Mouse (Mus musculus): ENCODE measurements around the gene Snx29. TPM values are rescaled to one million over a fixed set of nuclear protein-coding genes. Genes with fewer than 3 reads are reported as not detected.

Gene Snx29
- polyA plus RNA-seq, 1 experiment from 2014 or later: 21.7 TPM

DNA sequence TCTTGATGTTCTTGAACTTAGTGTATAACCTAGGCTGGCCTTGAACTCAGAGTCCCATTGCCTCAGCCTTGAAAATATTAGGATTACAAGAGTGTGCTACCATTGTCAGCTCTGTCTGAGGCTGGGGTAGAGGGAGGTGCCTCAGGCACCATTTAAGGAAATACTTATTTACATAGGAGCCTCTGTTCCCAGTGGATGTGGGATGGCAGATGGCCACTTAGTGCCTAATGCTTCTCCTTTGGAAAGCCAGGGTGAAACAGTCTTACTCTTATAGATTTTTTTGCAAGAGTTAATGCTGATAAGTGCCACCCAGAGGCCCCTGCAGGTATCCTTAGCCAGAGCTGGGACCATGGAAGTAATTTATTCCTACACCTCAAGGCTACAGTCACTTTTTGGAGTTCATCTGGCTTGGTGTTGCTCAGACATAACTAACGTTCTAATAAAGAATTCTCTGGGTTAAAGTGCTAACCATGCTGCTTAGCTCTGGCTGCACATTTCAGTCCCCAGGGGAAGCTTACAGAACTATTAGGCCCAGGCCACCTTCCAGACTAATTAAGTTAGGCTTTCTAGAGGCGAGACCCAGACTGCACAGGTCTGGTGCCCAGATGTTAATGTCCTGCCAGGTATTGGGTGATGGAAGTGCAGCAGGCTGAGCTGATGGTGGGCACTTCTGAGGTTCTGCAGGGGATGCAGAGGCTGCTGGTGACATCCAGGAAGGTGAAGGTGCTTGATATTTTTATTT, 135.1 kb downstream of the Snx29 start:
- Histone ChIP-seq H3K4me1 (replicated peaks) (peaks cover 5% of the 10 kb centered on the region; the same call in 1 of the 2 replicates), H3K9ac (replicated peaks) (no peak overlapping the region), H3K27me3 (no peaks in the 10 kb centered on the region), H3K9me3 (peaks cover 4% of the 10 kb centered on the region; the same call in 1 of the 2 replicates), H3K4me3 (replicated peaks) (no peak overlapping the region), H3K4me2 (replicated peaks) (no peak overlapping the region), H3K36me3 (peaks cover 33% of the 10 kb centered on the region), H3K27ac (no peak overlapping the region)
- WGBS: 63% methylated on average over 2 of the region's 2 CpGs
- no peak for ATAC-seq

DNA sequence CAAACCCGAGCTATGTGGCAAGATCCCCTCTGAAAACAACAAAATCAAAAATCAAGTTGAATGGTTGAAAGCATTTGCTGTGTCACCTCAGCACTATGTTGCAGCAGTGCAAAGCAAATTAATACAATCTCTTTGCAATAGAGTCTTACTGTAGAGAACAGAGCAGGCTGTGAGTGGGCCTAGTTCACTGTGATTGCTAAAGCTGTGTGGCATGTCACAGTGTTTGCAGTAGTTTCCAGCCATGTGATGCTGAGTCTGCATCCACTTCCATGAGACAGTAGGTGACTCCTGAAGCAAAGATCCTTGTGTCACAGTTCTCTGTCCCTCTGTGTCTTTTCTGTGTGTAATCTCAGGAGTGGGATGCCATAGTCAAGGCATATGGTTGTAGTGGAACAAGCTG, 137.5 kb downstream of the Snx29 start:
- H3K9ac ChIP-seq (replicated peaks): no peak overlapping the region
- no peaks in the 10 kb centered on the region for H3K27me3 ChIP-seq
- no peak overlapping the region for H3K27ac ChIP-seq
- peaks cover 8% of the 10 kb centered on the region for H3K36me3 ChIP-seq
- H3K4me2 ChIP-seq (replicated peaks): no peak overlapping the region
- 94% methylated on average over 1 of the region's 1 CpGs for WGBS
- H3K4me3 ChIP-seq (replicated peaks): no peak overlapping the region
- no peaks in the 10 kb centered on the region for H3K9me3 ChIP-seq
- peaks cover 5% of the 10 kb centered on the region; the same call in 1 of the 2 replicates for H3K4me1 ChIP-seq (replicated peaks)
- ATAC-seq: no peak

DNA sequence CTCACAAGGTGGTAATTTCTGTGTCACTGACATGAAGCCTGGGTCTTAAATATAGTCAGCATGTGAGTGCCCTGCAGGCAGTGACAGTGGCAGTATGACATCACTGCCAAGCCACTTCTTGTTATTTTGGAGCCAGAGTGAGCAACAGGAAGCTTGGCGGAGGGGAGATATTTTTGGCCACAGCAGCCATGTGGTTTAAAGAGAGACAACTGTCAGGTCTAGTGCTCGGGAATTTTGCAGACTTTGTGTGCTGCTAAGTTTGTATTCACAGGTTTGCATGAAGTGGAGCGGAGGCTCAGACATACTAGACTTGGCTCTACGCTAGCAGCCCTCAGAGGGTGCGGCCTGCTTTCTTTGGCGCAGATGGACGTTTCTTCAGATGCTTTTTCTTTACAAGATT, 138.9 kb downstream of the Snx29 start:
- peaks cover 8% of the 10 kb centered on the region; the same call in 1 of the 2 replicates for H3K36me3 ChIP-seq

DNA sequence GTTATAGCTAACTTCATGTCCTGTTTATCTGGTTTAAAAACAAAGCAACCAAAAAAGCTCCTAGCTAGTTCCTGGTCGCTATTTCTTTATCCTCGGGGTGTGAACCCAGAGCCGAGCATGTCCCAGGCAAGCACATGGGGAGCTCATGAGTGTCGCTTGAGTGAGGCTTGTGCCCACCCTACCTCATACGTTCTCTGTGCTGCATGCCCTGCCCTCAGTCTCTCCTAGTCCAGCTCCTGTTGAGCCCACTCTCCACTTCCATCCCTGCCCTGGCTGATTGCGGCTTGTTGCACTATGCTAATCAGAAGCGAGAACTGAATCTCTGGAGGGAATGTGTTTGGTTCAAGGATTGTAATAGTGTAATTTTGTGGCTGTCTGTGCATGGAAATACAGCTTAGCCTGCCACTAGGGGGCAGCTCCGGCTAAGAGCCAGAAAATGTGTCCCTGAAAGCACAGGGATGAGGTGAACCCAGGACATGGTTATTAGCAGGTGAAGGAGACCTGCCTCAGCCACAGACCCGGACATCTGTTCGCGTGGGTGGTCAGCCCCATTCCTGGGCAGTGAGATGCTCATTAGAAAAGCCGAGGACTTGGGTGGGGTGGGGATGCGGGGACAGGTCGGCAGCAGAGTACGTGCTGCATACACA, 145.9 kb downstream of the Snx29 start:
- whole genome bisulfite sequencing: 63% methylated on average over 15 of the region's 15 CpGs
- peak; percentile 79 for ATAC-seq
- H3K4me1 ChIP-seq (replicated peaks): no peaks in the 10 kb centered on the region
- no peak overlapping the region for H3K27ac ChIP-seq
- H3K4me3 ChIP-seq (replicated peaks): no peak overlapping the region
- no peak overlapping the region for H3K9ac ChIP-seq (replicated peaks)
- H3K36me3 ChIP-seq: peaks cover 4% of the 10 kb centered on the region; the same call in 1 of the 2 replicates
- no peaks in the 10 kb centered on the region for H3K27me3 ChIP-seq
- no peak overlapping the region for H3K4me2 ChIP-seq (replicated peaks)
- no peaks in the 10 kb centered on the region for H3K9me3 ChIP-seq

More for the DNA sequence above, 138.9 kb downstream of the Snx29 start:
- Histone ChIP-seq H3K9me3 (no peaks in the 10 kb centered on the region), H3K27me3 (no peaks in the 10 kb centered on the region), H3K4me2 (replicated peaks) (no peak overlapping the region), H3K27ac (no peak overlapping the region), H3K4me1 (replicated peaks) (peaks cover 5% of the 10 kb centered on the region; the same call in 1 of the 2 replicates), H3K9ac (replicated peaks) (no peak overlapping the region), H3K4me3 (replicated peaks) (no peak overlapping the region)
- no peak for ATAC-seq
- WGBS: 93% methylated on average over 7 of the region's 7 CpGs

DNA sequence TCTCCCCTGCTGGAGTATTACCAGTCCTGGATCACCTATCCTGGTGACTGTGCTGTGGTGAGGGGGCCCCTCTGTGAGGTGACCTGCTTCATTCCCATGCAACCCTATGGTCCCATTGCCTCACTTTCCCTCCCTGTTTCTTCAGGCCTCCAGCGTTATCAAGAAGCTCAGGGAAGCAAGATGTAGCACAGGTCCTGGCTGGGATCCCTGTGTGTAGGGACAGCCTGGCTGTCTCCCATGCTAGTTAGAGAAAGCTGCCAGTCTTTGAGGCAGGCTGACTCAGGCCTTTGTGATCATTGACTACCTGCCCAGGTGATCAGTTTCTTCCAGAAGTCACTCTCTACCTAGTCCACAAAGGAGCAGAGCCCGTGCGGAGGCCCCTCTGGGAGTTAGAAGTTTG, 146.8 kb downstream of the Snx29 start:
- Histone ChIP-seq H3K27me3 (no peaks in the 10 kb centered on the region), H3K4me1 (replicated peaks) (no peaks in the 10 kb centered on the region), H3K4me3 (replicated peaks) (no peak overlapping the region), H3K9ac (replicated peaks) (no peak overlapping the region), H3K36me3 (peaks cover 4% of the 10 kb centered on the region; the same call in 1 of the 2 replicates), H3K27ac (no peak overlapping the region), H3K4me2 (replicated peaks) (no peak overlapping the region), H3K9me3 (no peaks in the 10 kb centered on the region)
- ATAC-seq: no peak
- WGBS: 92% methylated on average over 3 of the region's 3 CpGs

DNA sequence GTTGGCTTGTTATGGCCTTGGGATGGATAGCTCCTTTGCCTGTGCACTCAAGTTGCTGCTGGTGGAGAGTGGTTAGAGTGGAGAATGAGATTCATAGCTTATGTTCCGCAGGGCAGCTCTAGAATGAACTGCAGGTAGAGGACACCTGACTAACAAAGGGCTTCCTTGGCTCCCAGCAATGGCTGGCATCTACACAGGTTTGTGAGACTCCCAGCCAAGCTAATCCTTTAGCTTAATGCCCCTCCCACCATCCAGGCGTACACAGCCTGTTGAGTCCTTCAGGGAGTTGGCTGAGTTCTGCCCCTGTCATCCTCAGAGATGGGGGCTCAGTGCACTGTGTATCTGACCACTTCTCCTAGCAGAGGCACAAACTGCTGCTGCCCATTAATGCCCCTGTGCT, 148.5 kb downstream of the Snx29 start:
- no peaks in the 10 kb centered on the region for H3K4me1 ChIP-seq (replicated peaks)
- no peak overlapping the region for H3K9ac ChIP-seq (replicated peaks)
- no peaks in the 10 kb centered on the region for H3K9me3 ChIP-seq
- no peak overlapping the region for H3K27ac ChIP-seq
- WGBS: 70% methylated on average over 2 of the region's 2 CpGs
- H3K4me2 ChIP-seq (replicated peaks): no peak overlapping the region
- H3K36me3 ChIP-seq: peaks cover 9% of the 10 kb centered on the region; the same call in 1 of the 2 replicates
- no peak for ATAC-seq
- H3K27me3 ChIP-seq: no peaks in the 10 kb centered on the region
- H3K4me3 ChIP-seq (replicated peaks): no peak overlapping the region

DNA sequence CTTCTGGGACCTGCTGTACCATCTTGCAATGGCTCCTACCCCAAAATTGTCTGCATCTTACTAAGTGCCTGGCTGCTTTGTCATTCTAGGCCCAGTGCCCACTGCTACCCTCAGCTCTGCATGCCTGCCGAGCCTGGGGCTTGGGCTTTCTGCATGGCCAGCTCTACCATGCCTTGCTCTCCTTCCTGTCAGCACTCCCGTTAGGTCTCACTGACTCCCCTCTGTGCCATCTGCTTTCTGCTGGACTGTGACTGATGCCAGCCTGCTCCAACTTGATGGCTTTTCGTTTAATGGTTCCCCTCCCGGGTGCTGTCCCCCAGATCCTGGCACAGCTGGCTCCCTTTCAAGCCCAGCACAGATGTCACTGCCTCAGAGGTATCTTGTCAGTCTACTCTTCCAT, 150.1 kb downstream of the Snx29 start:
- no peak overlapping the region for H3K4me3 ChIP-seq (replicated peaks)
- H3K4me2 ChIP-seq (replicated peaks): no peak overlapping the region
- H3K27ac ChIP-seq: no peak overlapping the region
- H3K9me3 ChIP-seq: no peaks in the 10 kb centered on the region
- ATAC-seq: no peak
- peaks cover 11% of the 10 kb centered on the region; the same call in 1 of the 2 replicates for H3K36me3 ChIP-seq
- H3K27me3 ChIP-seq: no peaks in the 10 kb centered on the region
- H3K9ac ChIP-seq (replicated peaks): no peak overlapping the region
- 75% methylated on average over 4 of the region's 4 CpGs for WGBS
- no peaks in the 10 kb centered on the region for H3K4me1 ChIP-seq (replicated peaks)

DNA sequence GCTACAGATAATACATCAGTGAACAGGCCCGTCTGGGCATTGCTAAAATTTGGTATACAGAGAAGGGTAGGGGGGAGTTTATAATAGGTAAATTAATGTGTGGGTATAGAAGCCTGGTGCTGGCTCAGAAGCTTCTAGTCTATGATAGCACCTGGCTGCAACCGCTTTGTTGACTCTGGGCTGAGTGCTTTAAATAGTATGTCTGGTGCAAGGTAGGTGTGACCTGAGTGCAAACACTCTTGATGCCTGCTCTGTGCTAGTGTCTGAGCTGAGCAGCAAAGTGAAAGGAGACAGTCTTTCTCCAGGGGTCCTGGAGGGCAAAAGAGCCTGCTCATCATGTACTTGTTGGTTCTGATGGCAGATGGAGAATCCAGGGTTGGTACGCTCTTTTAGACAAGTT, 150.8 kb downstream of the Snx29 start:
- Histone ChIP-seq H3K4me3 (replicated peaks) (no peak overlapping the region), H3K9ac (replicated peaks) (no peak overlapping the region), H3K4me2 (replicated peaks) (no peak overlapping the region), H3K36me3 (peaks cover 11% of the 10 kb centered on the region; the same call in 1 of the 2 replicates), H3K9me3 (no peaks in the 10 kb centered on the region), H3K27ac (no peak overlapping the region), H3K27me3 (no peaks in the 10 kb centered on the region), H3K4me1 (replicated peaks) (no peaks in the 10 kb centered on the region)
- WGBS: 93% methylated on average over 3 of the region's 3 CpGs
- ATAC-seq: no peak

DNA sequence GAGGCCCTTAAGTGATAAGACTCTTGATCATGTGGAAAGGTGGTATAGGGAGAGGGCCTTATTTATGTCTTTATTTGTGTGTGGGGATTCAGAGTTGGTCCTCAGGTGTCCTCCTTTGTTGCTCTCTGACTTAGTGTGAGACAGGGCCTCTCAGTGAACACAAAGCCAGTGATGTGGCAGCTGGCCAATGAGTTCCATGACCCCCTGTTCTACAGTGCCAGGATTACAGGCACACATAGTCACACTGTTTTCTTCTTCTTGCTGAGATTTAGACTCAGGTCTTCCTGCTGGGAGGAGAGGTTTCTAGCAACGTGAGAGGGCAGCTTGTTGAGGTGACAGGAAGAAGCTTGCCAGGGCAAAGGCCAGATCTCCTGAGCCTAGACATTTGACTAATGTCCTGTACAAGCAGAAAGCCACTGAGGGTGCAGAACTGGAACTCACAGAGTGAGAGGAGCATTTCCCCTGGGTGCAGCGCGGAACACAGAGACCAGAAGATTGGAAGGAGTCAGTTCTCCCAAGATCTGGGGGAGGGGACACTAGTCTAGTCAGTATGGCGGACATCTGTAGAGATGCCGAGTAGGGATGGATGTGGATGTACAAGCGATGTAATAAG, 151.3 kb downstream of the Snx29 start:
- Histone ChIP-seq H3K27me3 (no peaks in the 10 kb centered on the region), H3K36me3 (peaks cover 11% of the 10 kb centered on the region; the same call in 1 of the 2 replicates), H3K4me1 (replicated peaks) (no peaks in the 10 kb centered on the region), H3K4me3 (replicated peaks) (no peak overlapping the region), H3K9me3 (no peaks in the 10 kb centered on the region), H3K4me2 (replicated peaks) (no peak overlapping the region), H3K9ac (replicated peaks) (no peak overlapping the region), H3K27ac (no peak overlapping the region)
- 84% methylated on average over 6 of the region's 6 CpGs for WGBS
- no peak for ATAC-seq

DNA sequence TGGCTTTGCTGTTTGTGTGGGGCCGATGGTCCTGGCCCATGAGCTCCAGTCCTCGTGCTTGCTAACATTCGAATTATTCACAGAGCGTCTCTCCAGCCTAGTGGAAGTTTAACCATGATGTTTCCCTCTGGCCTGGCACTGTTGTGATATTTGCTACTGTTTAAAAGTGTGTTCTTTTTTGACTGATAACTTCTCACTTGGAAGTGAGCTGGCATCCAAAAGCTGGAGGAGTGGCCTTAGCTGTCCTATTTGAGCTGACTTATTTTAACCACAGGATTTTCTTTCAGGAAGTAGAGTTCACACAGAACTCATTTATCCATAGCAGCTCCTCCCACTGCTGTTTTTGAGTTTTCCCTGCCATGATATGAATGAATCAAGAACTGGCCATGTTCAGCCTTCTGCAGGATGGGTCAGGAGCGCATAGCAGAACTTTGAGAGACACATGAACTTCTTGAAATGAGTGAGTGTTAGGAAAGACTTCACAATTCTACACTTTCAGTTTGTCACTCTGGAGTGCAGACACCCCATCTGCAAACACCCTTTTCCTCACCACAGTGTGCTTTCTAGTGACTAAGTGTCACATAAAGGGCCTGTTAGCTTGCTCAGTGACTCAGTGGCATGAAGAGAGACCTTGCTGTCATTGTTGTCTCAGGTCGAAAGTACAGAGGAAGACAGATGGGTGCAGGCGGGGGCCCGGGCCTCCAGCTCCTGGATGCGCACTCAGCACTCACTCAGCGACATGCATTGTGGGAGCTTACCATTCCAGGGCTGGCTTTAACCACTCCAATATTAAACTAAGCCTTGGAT, 152.6 kb downstream of the Snx29 start:
- no peaks in the 10 kb centered on the region for H3K4me1 ChIP-seq (replicated peaks)
- no peak overlapping the region for H3K4me3 ChIP-seq (replicated peaks)
- H3K9ac ChIP-seq (replicated peaks): no peak overlapping the region
- peaks cover 11% of the 10 kb centered on the region; the same call in 1 of the 2 replicates for H3K36me3 ChIP-seq
- no peaks in the 10 kb centered on the region for H3K27me3 ChIP-seq
- H3K27ac ChIP-seq: no peak overlapping the region
- ATAC-seq: no peak
- no peaks in the 10 kb centered on the region for H3K9me3 ChIP-seq
- no peak overlapping the region for H3K4me2 ChIP-seq (replicated peaks)
- 88% methylated on average over 10 of the region's 10 CpGs for WGBS

DNA sequence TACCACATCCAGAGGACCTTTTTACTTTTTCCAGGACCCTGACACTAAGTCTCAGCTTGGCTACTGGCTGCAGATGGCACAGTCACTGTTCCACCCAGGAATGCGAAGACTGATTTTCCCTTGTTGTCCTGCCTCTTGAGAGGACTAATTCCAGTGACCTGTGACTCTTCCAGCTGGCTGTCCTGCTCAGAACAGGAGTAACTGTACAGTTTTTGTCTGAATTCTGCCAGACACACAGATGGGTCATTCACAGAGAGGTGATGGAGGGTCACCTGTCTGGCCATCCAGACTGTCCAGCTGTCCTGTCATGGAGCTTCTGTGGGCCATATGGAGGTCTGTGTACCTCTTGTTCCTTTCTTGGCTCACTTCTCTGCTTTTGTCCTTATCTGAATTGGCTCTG, 153.6 kb downstream of the Snx29 start:
- no peaks in the 10 kb centered on the region for H3K27me3 ChIP-seq
- 0 out of 2 replicates have a peak, but pooled peaks cover 7% of the 10 kb centered on the region for H3K36me3 ChIP-seq
- H3K27ac ChIP-seq: no peak overlapping the region
- WGBS: 96% methylated on average over 1 of the region's 1 CpGs
- H3K9me3 ChIP-seq: no peaks in the 10 kb centered on the region
- H3K4me1 ChIP-seq (replicated peaks): no peaks in the 10 kb centered on the region
- no peak for ATAC-seq
- no peak overlapping the region for H3K9ac ChIP-seq (replicated peaks)
- no peak overlapping the region for H3K4me2 ChIP-seq (replicated peaks)
- H3K4me3 ChIP-seq (replicated peaks): no peak overlapping the region
